Mouse (Mus musculus) CH12.LX (cell line): ENCODE data around the gene Slc10a4. TPM values are rescaled to one million over a fixed set of nuclear protein-coding genes. Genes with fewer than 3 reads are reported as not detected.

Experiments used
- DNase-seq: peaks from one replicate; pipeline ENCODE4 v3.0.0-alpha.2; 2013; ENCODE audit errors: extremely low read depth
- H3K27ac ChIP-seq: 2 replicates; pipeline ENCODE4 v1.5.1; 2012; ENCODE audit warnings: low read depth, mild to moderate bottlenecking, control low read depth, moderate library complexity; ENCODE audit not compliant: insufficient read depth
- H3K27me3 ChIP-seq: replicated peaks from 2 replicates; pipeline ENCODE3; 2012; ENCODE audit warnings: inconsistent platforms
- H3K36me3 ChIP-seq, 2 experiments: replicated peaks in 1 of 2; 2 replicates each; pipeline versions ENCODE3 to v1.6.1; 2012; ENCODE audit warnings: inconsistent platforms in 1 of 2, low read length in 1 of 2, mild to moderate bottlenecking in 1 of 2, mixed read lengths in 1 of 2, moderate library complexity in 1 of 2; ENCODE audit not compliant: control insufficient read depth in 1 of 2, insufficient read depth in 1 of 2
- H3K4me1 ChIP-seq, 2 experiments: 2 replicates each; pipeline ENCODE4 v1.6.1; 2012; ENCODE audit warnings: inconsistent platforms in 1 of 2, moderate library complexity in 1 of 2; ENCODE audit not compliant: insufficient read depth in 2 of 2, control insufficient read depth in 1 of 2
- H3K4me2 ChIP-seq: 2 replicates; pipeline ENCODE4 v1.6.1; 2012; ENCODE audit warnings: low read depth, mild to moderate bottlenecking, control low read depth; ENCODE audit not compliant: poor library complexity, insufficient read depth, severe bottlenecking
- H3K4me3 ChIP-seq, 3 experiments: fragments of 150-350 bp in 1 of 3; sonication (generic) in 1 of 3; replicated peaks in 1 of 3; 2 replicates each; pipeline versions ENCODE3 to v1.5.1; 2011 to 2012; ENCODE audit warnings: low read depth in 2 of 3, low read length in 2 of 3, mild to moderate bottlenecking in 2 of 3, moderate library complexity in 2 of 3, control low read depth in 1 of 3, improper control_type of control experiment in 1 of 3, inconsistent platforms in 1 of 3, mixed read lengths in 1 of 3; ENCODE audit not compliant: poor library complexity in 1 of 3
- H3K79me2 ChIP-seq: replicated peaks from 2 replicates; pipeline ENCODE4 v1.6.1; 2012; ENCODE audit warnings: mild to moderate bottlenecking, moderate library complexity; ENCODE audit not compliant: control insufficient read depth, poor library complexity, insufficient read depth, severe bottlenecking; ENCODE audit errors: extremely low read depth
- H3K9ac ChIP-seq: 2 replicates; pipeline ENCODE4 v1.6.1; 2012; ENCODE audit warnings: low read depth, mild to moderate bottlenecking, control low read depth, moderate library complexity; ENCODE audit not compliant: insufficient read depth
- H3K9me3 ChIP-seq: replicated peaks from 2 replicates; pipeline ENCODE3; 2012; ENCODE audit warnings: low read length, inconsistent platforms, mixed read lengths
- BHLHE40 ChIP-seq: IDR thresholded peaks from 2 replicates; pipeline ENCODE4 v1.6.1; 2011; ENCODE audit warnings: mild to moderate bottlenecking, low read depth, low read length, improper control_type of control experiment
- CHD1 ChIP-seq: IDR thresholded peaks from 2 replicates; pipeline ENCODE4 v1.6.1; 2012; ENCODE audit warnings: low read depth, low read length, improper control_type of control experiment, inconsistent platforms
- CTCF ChIP-seq, 2 experiments: IDR thresholded peaks in 1 of 2; conservative IDR thresholded peaks in 1 of 2; 2 replicates each; pipeline ENCODE4 v1.5.1; 2011 to 2012; ENCODE audit warnings: low read depth in 2 of 2, low read length in 2 of 2, improper control_type of control experiment in 1 of 2, inconsistent platforms in 1 of 2, mild to moderate bottlenecking in 1 of 2, moderate library complexity in 1 of 2
- ELF1 ChIP-seq: IDR thresholded peaks from 2 replicates; pipeline ENCODE4 v1.6.1; 2014; ENCODE audit warnings: low read depth, mild to moderate bottlenecking, inconsistent platforms, low read length, improper control_type of control experiment
- ETS1 ChIP-seq: conservative IDR thresholded peaks from 2 replicates; pipeline ENCODE4 v1.6.1; 2012; ENCODE audit warnings: low read depth, mild to moderate bottlenecking, inconsistent platforms, low read length, improper control_type of control experiment, moderate library complexity
- IRF4 ChIP-seq: IDR thresholded peaks from 2 replicates; pipeline ENCODE4 v1.6.1; 2014; ENCODE audit warnings: low read depth, mild to moderate bottlenecking, inconsistent platforms, low read length, improper control_type of control experiment
- JUN ChIP-seq: IDR thresholded peaks from 2 replicates; pipeline ENCODE4 v1.6.1; 2011; ENCODE audit warnings: low read depth, mild to moderate bottlenecking, low read length, improper control_type of control experiment, moderate library complexity; ENCODE audit not compliant: insufficient read depth
- KAT2A ChIP-seq: IDR thresholded peaks from 2 replicates; pipeline ENCODE4 v1.6.1; 2012; ENCODE audit warnings: low read length, improper control_type of control experiment, inconsistent platforms; ENCODE audit not compliant: insufficient replicate concordance
- MAX ChIP-seq: IDR thresholded peaks from 2 replicates; pipeline ENCODE4 v1.6.1; 2011; ENCODE audit warnings: low read length, improper control_type of control experiment
- MAZ ChIP-seq: IDR thresholded peaks from 2 replicates; pipeline ENCODE4 v1.6.1; 2012; ENCODE audit warnings: low read depth, mild to moderate bottlenecking, inconsistent platforms, low read length, improper control_type of control experiment, moderate library complexity
- MEF2A ChIP-seq: IDR thresholded peaks from 2 replicates; pipeline ENCODE4 v1.6.1; 2014; ENCODE audit warnings: low read depth, mild to moderate bottlenecking, inconsistent platforms, low read length, improper control_type of control experiment, borderline replicate concordance
- NELFE ChIP-seq: IDR thresholded peaks from 2 replicates; pipeline ENCODE4 v1.6.1; 2011; ENCODE audit warnings: low read depth, low read length, improper control_type of control experiment
- NRF1 ChIP-seq: IDR thresholded peaks from 2 replicates; pipeline ENCODE4 v1.6.1; 2014; ENCODE audit warnings: low read depth, mild to moderate bottlenecking, inconsistent platforms, low read length, improper control_type of control experiment, moderate library complexity
- PAX5 ChIP-seq: IDR thresholded peaks from 2 replicates; pipeline ENCODE4 v1.6.1; 2012; ENCODE audit warnings: low read length, inconsistent platforms, mixed read lengths
- RAD21 ChIP-seq: IDR thresholded peaks from 2 replicates; pipeline ENCODE4 v1.6.1; 2011; ENCODE audit warnings: low read depth, mild to moderate bottlenecking, low read length, improper control_type of control experiment, moderate library complexity
- SMC3 ChIP-seq: IDR thresholded peaks from 2 replicates; pipeline ENCODE4 v1.6.1; 2011; ENCODE audit warnings: low read depth, low read length, improper control_type of control experiment
- USF2 ChIP-seq: conservative IDR thresholded peaks from 2 replicates; pipeline ENCODE4 v1.6.1; 2011; ENCODE audit warnings: low read depth, low read length, improper control_type of control experiment
- ZKSCAN1 ChIP-seq: IDR thresholded peaks from 2 replicates; pipeline ENCODE4 v1.6.1; 2012; ENCODE audit warnings: low read depth, inconsistent platforms, low read length, improper control_type of control experiment, borderline replicate concordance
- ZMIZ1 ChIP-seq: IDR thresholded peaks from 2 replicates; pipeline ENCODE4 v1.6.1; 2012; ENCODE audit warnings: low read depth, mild to moderate bottlenecking, inconsistent platforms, low read length, improper control_type of control experiment
- ZNF384 ChIP-seq: IDR thresholded peaks from 2 replicates; pipeline ENCODE4 v1.6.1; 2012; ENCODE audit warnings: low read depth, low read length, improper control_type of control experiment, inconsistent platforms
- dilution Hi-C: fragments of 300-500 bp; cut with MboI; formaldehyde crosslinking; loops from 2 replicates; pipeline ENCODE4 v1.14.3; 2020; ENCODE audit warnings: low sequenced_read_pairs; ENCODE audit not compliant: extremely low pct_unique_long_range_greater_than_20kb, extremely low pct_ligation_motif_present
- in situ Hi-C: fragments of 300-500 bp; cut with MboI; formaldehyde crosslinking; loops from 3 replicates; pipeline ENCODE4 v1.14.3; 2019; ENCODE audit warnings: low sequenced_read_pairs, low pct_ligation_motif_present, low pct_unique_long_range_greater_than_20kb, mixed read lengths
- polyA plus RNA-seq: library from polyadenylated mRNA; unstranded; fragments of >175 nt; gene quantifications from 2 replicates; pipeline ENCODE4 v1.2.1, GENCODE M21; 2012; ENCODE audit warnings: low read depth; ENCODE audit not compliant: insufficient read length
- total RNA-seq, 2 experiments: library from RNA; depleted of rRNA; stranded (reverse); fragments of 300-350 nt in 1 of 2; fragments of >200 nt in 1 of 2; gene quantifications; 2 replicates each; pipeline ENCODE4 v1.2.3; 2012 to 2014

The Slc10a4 gene
- total RNA-seq (2012; rRNA removed) (not detected in 2 replicates), total RNA-seq (2014; rRNA removed) (not detected in 2 replicates), polyA plus RNA-seq (not detected in 2 replicates)

GRCm38 (mm10) chr5:73006784-73007581, at the start of gene Slc10a4:
Slc10a4 (plus strand) TSS chr5:73006883.
- no peaks in the 10 kb centered on the region for H3K79me2 ChIP-seq
- no peaks in the 10 kb centered on the region for H3K27me3 ChIP-seq
- H3K36me3 ChIP-seq, result no peaks in the 10 kb centered on the region
- no peak within 1 kb of the TSS for H3K4me2 ChIP-seq
- H3K9ac ChIP-seq, result no peak within 1 kb of the TSS
- peaks cover 0 to 3% of the 10 kb centered on the region in 2 experiments; a peak in 1 of 4 replicates for H3K4me1 ChIP-seq
- in situ Hi-C loops, result no loop called here
- H3K9me3 ChIP-seq, result no peaks in the 10 kb centered on the region
- no peak within 1 kb of the TSS for H3K27ac ChIP-seq
- H3K4me3 ChIP-seq, result no peak within 1 kb of the TSS
- no peak for DNase-seq
- dilution Hi-C loops, result no loop called here
- no peak for TF ChIP-seq USF2
- TF ChIP-seq PAX5, result no peak
- TF ChIP-seq MEF2A, result no peak
- no peak for TF ChIP-seq BHLHE40
- TF ChIP-seq MAX, result no peak
- no peak for TF ChIP-seq NELFE
- TF ChIP-seq, all 38 proteins: peak for 0

GRCm38 (mm10) chr5:72957281-72957680, 49.4 kb upstream of the Slc10a4 start:
- Histone ChIP-seq H3K79me2 (no peaks in the 10 kb centered on the region), H3K4me2 (no peak overlapping the region), H3K27me3 (no peaks in the 10 kb centered on the region), H3K9ac (no peak overlapping the region), H3K4me3 (no peak overlapping the region), H3K9me3 (no peaks in the 10 kb centered on the region), H3K4me1 (no peaks in the 10 kb centered on the region), H3K27ac (no peak overlapping the region), H3K36me3 (peaks cover 6 to 28% of the 10 kb centered on the region in 2 experiments)
- TF ChIP-seq ETS1 (no peak), KAT2A (no peak), NELFE (no peak), ZKSCAN1 (no peak), MEF2A (no peak), ZMIZ1 (no peak), RAD21 (no peak), JUN (no peak), ZNF384 (no peak), SMC3 (no peak), CHD1 (no peak), IRF4 (no peak), ELF1 (no peak), MAX (no peak), CTCF (conservative IDR thresholded peaks at IDR 0.05 in 1 of 2, IDR thresholded peaks at IDR 0.05 in 1 of 2; ENCODE audit: low read depth in 2 of 2, low read length in 2 of 2) (no peak), NRF1 (no peak), MAZ (no peak)
- DNase-seq, result no peak
- in situ Hi-C loops (no loop called here), dilution Hi-C loops (no loop called here)
